Mouse (Mus musculus): ENCODE measurements at regions not wholly inside any gene's neighbourhood (a gene's known extent, or its start where the extent isn't known, plus 50 kb on each side); places are given as distances from the start of the nearest gene placed in this dataset.

- H3K4me3 ChIP-seq (ENCODE audit: control insufficient read depth, insufficient read depth, low read length): no peak overlapping the region
- DNase-seq: no peak
- H3K36me3 ChIP-seq (ENCODE audit: control insufficient read depth, insufficient read depth, low read length): no peaks in the 10 kb centered on the region
- 61% methylated on average over 4 of the region's 4 CpGs for WGBS
- no peak for TF ChIP-seq POLR2A (IDR thresholded peaks at IDR 0.05; ENCODE audit: control insufficient read depth, extremely low read depth, insufficient read depth, low read length, poor library complexity)
- no peak for TF ChIP-seq CTCF (IDR thresholded peaks at IDR 0.05; ENCODE audit: borderline replicate concordance, control insufficient read depth, extremely low read depth, insufficient read depth, low read length, poor library complexity)
- no peak overlapping the region for H3K27ac ChIP-seq (ENCODE audit: control insufficient read depth, insufficient read depth, low read length)
- no peaks in the 10 kb centered on the region for H3K4me1 ChIP-seq (replicated peaks; ENCODE audit: control insufficient read depth, insufficient read depth, low read length)
- H3K27me3 ChIP-seq (ENCODE audit: control insufficient read depth, insufficient read depth, low read length): no peaks in the 10 kb centered on the region
Observed at GRCm38 (mm10) chr16:55357686-55358085, 59.9 kb upstream of the Zpld1 start.

- no peak overlapping the region for H3K27ac ChIP-seq (ENCODE audit: control insufficient read depth, insufficient read depth, low read length)
- no peak for DNase-seq
- WGBS: 91% methylated on average over 3 of the region's 3 CpGs
- no peaks in the 10 kb centered on the region for H3K4me1 ChIP-seq (replicated peaks; ENCODE audit: control insufficient read depth, insufficient read depth, low read length)
- no peak for TF ChIP-seq POLR2A (IDR thresholded peaks at IDR 0.05; ENCODE audit: control insufficient read depth, extremely low read depth, insufficient read depth, low read length, poor library complexity)
- TF ChIP-seq CTCF (IDR thresholded peaks at IDR 0.05; ENCODE audit: borderline replicate concordance, control insufficient read depth, extremely low read depth, insufficient read depth, low read length, poor library complexity): no peak
- no peaks in the 10 kb centered on the region for H3K27me3 ChIP-seq (ENCODE audit: control insufficient read depth, insufficient read depth, low read length)
- no peak overlapping the region for H3K4me3 ChIP-seq (ENCODE audit: control insufficient read depth, insufficient read depth, low read length)
- no peaks in the 10 kb centered on the region for H3K36me3 ChIP-seq (ENCODE audit: control insufficient read depth, insufficient read depth, low read length)
Observed at GRCm38 (mm10) chr16:55356097-55356496, 58.3 kb upstream of the Zpld1 start.
